Mouse (Mus musculus) adipose tissue, adult 10 weeks (tissue): Measurements from ENCODE around the gene Fbxo46. TPM values are rescaled to one million over a fixed set of nuclear protein-coding genes. Genes with fewer than 3 reads are reported as not detected.

Source experiments
- polyA plus RNA-seq: library from polyadenylated mRNA; stranded (reverse); fragments of 350-450 nt; fragmentation: Illumina TruSeq; extraction: RNeasy Lipid Tissue Mini Kit (QIAGEN cat#74804); gene quantifications from one replicate; pipeline ENCODE4 v1.2.3, GENCODE M21; 2014; ENCODE audit warnings: low read depth, low replicate concordance

Gene Fbxo46
- 6.5 TPM for polyA plus RNA-seq

GRCm38 (mm10) chr7:19119631-19120429, at the start of gene Fbxo46:
Gene Fbxo46 (plus strand): TSS chr7:19119859.

GRCm38 (mm10) chr7:19075723-19076585, 43.7 kb upstream of the Fbxo46 start, which contains the start of gene Dmwd:
Gene Dmwd (plus strand): TSS chr7:19076227.

GRCm38 (mm10) chr7:19083701-19084100, 36.0 kb upstream of the Fbxo46 start, which contains the start of gene Dmpk:
Gene Dmpk (plus strand): TSS chr7:19083849.

GRCm38 (mm10) chr7:19094471-19094825, 25.2 kb upstream of the Fbxo46 start, which contains the start of gene Six5:
Gene Six5 (plus strand): TSS chr7:19094594.

GRCm38 (mm10) chr7:19118028-19118771, 1.5 kb upstream of the Fbxo46 start, which contains the start of gene Gm4969:
Gene Gm4969 (minus strand): TSS chr7:19118368.

GRCm38 (mm10) chr7:19148875-19149541, 29.3 kb downstream of the Fbxo46 start, which contains the start of gene Qpctl:
Gene Qpctl (minus strand): TSS chr7:19149291.

GRCm38 (mm10) chr7:19149626-19150025, 30.0 kb downstream of the Fbxo46 start, which contains the start of gene Snrpd2:
Gene Snrpd2 (plus strand): TSS chr7:19149722.

GRCm38 (mm10) chr7:19165656-19166423, 46.2 kb downstream of the Fbxo46 start, which contains the start of gene Gipr:
Gene Gipr (minus strand): TSS chr7:19166127.

GRCm38 (mm10) chr7:19175708-19176515, 56.3 kb downstream of the Fbxo46 start, which contains the start of gene Eml2:
Gene Eml2 (plus strand): TSS chr7:19176421.

Other genes starting within 250 kb of the Fbxo46 start
- gene Pglyrp1, start 248.5 kb upstream of the Fbxo46 start, polyA plus RNA-seq, result 3.0 TPM
- 12.3 TPM for gene Ccdc61, start 209.4 kb upstream of the Fbxo46 start, polyA plus RNA-seq
- gene Nova2, start 194.0 kb upstream of the Fbxo46 start, polyA plus RNA-seq, result 2.7 TPM
- not detected for gene Nanos2, start 132.5 kb upstream of the Fbxo46 start, polyA plus RNA-seq
- 4.2 TPM for gene Mypop, start 128.6 kb upstream of the Fbxo46 start, polyA plus RNA-seq
- gene Irf2bp1, start 115.8 kb upstream of the Fbxo46 start, polyA plus RNA-seq, result 17.3 TPM
- gene Foxa3, start 96.3 kb upstream of the Fbxo46 start, polyA plus RNA-seq, result not detected
- 63.7 TPM for gene Sympk, start 95.5 kb upstream of the Fbxo46 start, polyA plus RNA-seq
- gene Rsph6a, start 65.2 kb upstream of the Fbxo46 start, polyA plus RNA-seq, result 4.0 TPM
- 28.5 TPM for gene Dmwd, start 43.6 kb upstream of the Fbxo46 start, polyA plus RNA-seq
- gene Dmpk, start 36.0 kb upstream of the Fbxo46 start, polyA plus RNA-seq, result 65.1 TPM
- gene Six5, start 25.3 kb upstream of the Fbxo46 start, polyA plus RNA-seq, result 13.5 TPM
- 0.34 TPM for gene Gm4969, start 1.5 kb upstream of the Fbxo46 start, polyA plus RNA-seq
- 16.3 TPM for gene Qpctl, start 29.4 kb downstream of the Fbxo46 start, polyA plus RNA-seq
- 49.7 TPM for gene Snrpd2, start 29.9 kb downstream of the Fbxo46 start, polyA plus RNA-seq
- gene Gipr, start 46.3 kb downstream of the Fbxo46 start, polyA plus RNA-seq, result 3.2 TPM
- gene Eml2, start 56.6 kb downstream of the Fbxo46 start, polyA plus RNA-seq, result 43.2 TPM
- gene Gpr4, start 92.7 kb downstream of the Fbxo46 start, polyA plus RNA-seq, result 5.1 TPM
- gene Opa3, start 108.5 kb downstream of the Fbxo46 start, polyA plus RNA-seq, result 23.6 TPM
- 45.6 TPM for gene Vasp, start 152.0 kb downstream of the Fbxo46 start, polyA plus RNA-seq
- not detected for gene Ppm1n, start 160.2 kb downstream of the Fbxo46 start, polyA plus RNA-seq
- 18.4 TPM for gene Rtn2, start 162.8 kb downstream of the Fbxo46 start, polyA plus RNA-seq
- gene Fosb, start 190.2 kb downstream of the Fbxo46 start, polyA plus RNA-seq, result 4.7 TPM
- 41.4 TPM for gene Ercc1, start 224.9 kb downstream of the Fbxo46 start, polyA plus RNA-seq
- gene Cd3eap, start 239.6 kb downstream of the Fbxo46 start, polyA plus RNA-seq, result 11.6 TPM
- gene Ppp1r13l, start 239.9 kb downstream of the Fbxo46 start, polyA plus RNA-seq, result 14.2 TPM